9 mouse cellular contexts compared by ENCODE assay signal in the genomic region with DNA sequence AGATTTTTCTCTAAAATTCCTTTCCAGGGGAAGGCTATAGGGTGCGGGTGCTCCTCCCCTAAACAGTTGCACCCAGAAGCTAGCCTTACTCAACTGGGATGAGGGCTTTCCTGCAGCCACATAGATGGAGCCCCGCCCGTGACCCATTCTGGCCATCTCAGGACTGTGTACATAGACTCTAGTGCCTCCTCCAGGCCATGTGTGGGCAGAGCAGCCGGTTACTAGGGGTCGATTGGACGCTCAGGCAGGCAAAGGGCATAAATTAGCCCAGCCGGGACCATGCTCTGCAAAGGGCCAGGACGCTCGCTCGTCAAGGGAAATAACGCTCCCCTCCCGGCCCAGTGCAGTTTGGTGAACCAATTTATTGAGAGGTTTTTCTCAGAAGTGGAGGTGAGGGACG. TPM values are rescaled to one million over a fixed set of nuclear protein-coding genes. Genes with fewer than 3 reads are reported as not detected.
DNase-seq lines count a peak whose midpoint lies in the region; ATAC-seq and TF ChIP-seq lines count a peak whose summit lies in the region.
"Had no signal": no experiment of that assay in that cellular context is flagged by ENCODE, and none has a peak within 500 bp of the region (broad histone marks: within the 10 kb centered on the region; RNA-seq: fewer than 3 reads in every experiment).

No protein-coding gene starts in this region.

- ATAC-seq in kidney, postnatal 0 days (replicated peaks; ENCODE audit: low FRiP score, low read depth): peak; percentile 50; the same call in 1 of the 2 replicates
- no peak for ATAC-seq in embryonic facial prominence, embryonic 11.5 days (replicated peaks; ENCODE audit: insufficient number of reproducible peaks, low FRiP score, low TSS enrichment, low read depth)

- H3K4me1 ChIP-seq in kidney, postnatal 0 days (replicated peaks; ENCODE audit: insufficient read depth, low read length): 0 out of 2 replicates have a peak, but pooled peaks cover 4% of the 10 kb centered on the region
- peaks cover 78% of the 10 kb centered on the region for H3K4me1 ChIP-seq in E14TG2a.4 (replicated peaks; ENCODE audit: low read depth, low read length)
- no peaks in the 10 kb centered on the region for H3K4me1 ChIP-seq in embryonic facial prominence, embryonic 11.5 days (ENCODE audit: control insufficient read depth, insufficient read depth, low read length)

- DNase-seq in cerebellum, postnatal 10 days: peak; percentile 74 to 80
- no peak for DNase-seq in cerebellum, adult 11 months
- peak; percentile 56 for DNase-seq in kidney, postnatal 0 days (ENCODE audit: low spot score)
- DNase-seq in kidney, postnatal 14 days: no peak
- DNase-seq in embryonic facial prominence, embryonic 11.5 days (ENCODE audit: low spot score): peak; percentile 30
- no peak for DNase-seq in right cerebral cortex, adult 2 months (ENCODE audit: low spot score in 2 of 2)
- no peak for DNase-seq in thymus, postnatal 10 days (ENCODE audit: low spot score in 2 of 2)

- H3K27ac ChIP-seq in kidney, postnatal 0 days: no peak overlapping the region
- no peak overlapping the region for H3K27ac ChIP-seq in embryonic facial prominence, embryonic 11.5 days (replicated peaks; ENCODE audit: low read depth, low read length)

- no peak overlapping the region for H3K9ac ChIP-seq in kidney, postnatal 0 days (ENCODE audit: low read depth, low read length)
- no peak overlapping the region for H3K9ac ChIP-seq in embryonic facial prominence, embryonic 11.5 days (replicated peaks; ENCODE audit: low read length)

- WGBS in kidney, postnatal 0 days: 13% methylated on average over 13 of the region's 13 CpGs
- 11% methylated on average over 13 of the region's 13 CpGs for WGBS in embryonic facial prominence, embryonic 11.5 days

- no peaks in the 10 kb centered on the region for H3K9me3 ChIP-seq in kidney, postnatal 0 days (replicated peaks; ENCODE audit: low read length)
- no peaks in the 10 kb centered on the region for H3K9me3 ChIP-seq in E14TG2a.4 (ENCODE audit: low read length)
- no peaks in the 10 kb centered on the region for H3K9me3 ChIP-seq in embryonic facial prominence, embryonic 11.5 days (replicated peaks; ENCODE audit: control insufficient read depth, low read length)

- no peak overlapping the region for H3K4me3 ChIP-seq in kidney, postnatal 0 days (replicated peaks; ENCODE audit: low read depth, low read length)
- peak overlapping the region; percentile 81 for H3K4me3 ChIP-seq in E14TG2a.4 (replicated peaks; ENCODE audit: low read length)
- H3K4me3 ChIP-seq in embryonic facial prominence, embryonic 11.5 days (ENCODE audit: low read depth, low read length): no peak overlapping the region; the same call in 1 of the 2 replicates

- peaks cover 20% of the 10 kb centered on the region for H3K27me3 ChIP-seq in kidney, postnatal 0 days (ENCODE audit: insufficient read depth, low read length)
- peaks cover 6% of the 10 kb centered on the region; the same call in 1 of the 2 replicates for H3K27me3 ChIP-seq in E14TG2a.4 (ENCODE audit: insufficient read depth, low read length)
- H3K27me3 ChIP-seq in embryonic facial prominence, embryonic 11.5 days (ENCODE audit: control insufficient read depth, insufficient read depth, low read length): peaks cover 31% of the 10 kb centered on the region

- H3K36me3 ChIP-seq in kidney, postnatal 0 days (ENCODE audit: insufficient read depth, low read length): no peaks in the 10 kb centered on the region
- H3K36me3 ChIP-seq in E14TG2a.4 (ENCODE audit: insufficient read depth, low read length): peaks cover 8% of the 10 kb centered on the region
- H3K36me3 ChIP-seq in embryonic facial prominence, embryonic 11.5 days (replicated peaks; ENCODE audit: control insufficient read depth, insufficient read depth, low read depth, low read length): no peaks in the 10 kb centered on the region

- no peak overlapping the region for H3K4me2 ChIP-seq in kidney, postnatal 0 days (ENCODE audit: low read length)
- H3K4me2 ChIP-seq in embryonic facial prominence, embryonic 11.5 days (ENCODE audit: low read depth, low read length): no peak overlapping the region

- TF ChIP-seq CTCF in kidney, postnatal 0 days (IDR thresholded peaks at IDR 0.05; ENCODE audit: low read depth): peak; percentile 51; the same call in 1 of the 2 replicates
- TF ChIP-seq CTCF in E14TG2a.4 (conservative IDR thresholded peaks at IDR 0.05; ENCODE audit: low read length): peak; percentile 41; the same call in 1 of the 2 replicates

RNA-seq across cellular contexts. Expression of gene Aym1, which starts 8.5 kb away (rescaled TPM):
- not detected in 2 replicates for polyA plus RNA-seq in kidney, postnatal 0 days (2015; fragmentation: Nextera tagmentation; extraction: Ambion mirVana)
- polyA plus RNA-seq in embryonic facial prominence, embryonic 11.5 days (2014; fragmentation: Nextera tagmentation; extraction: Ambion mirVana): not detected in 2 replicates
- polyA plus RNA-seq: lung, embryonic 16.5 days had no signal

RNA-seq across cellular contexts. Expression of gene Sgsm1, which starts 38.0 kb away (rescaled TPM):
- polyA plus RNA-seq in kidney, postnatal 0 days (2015; fragmentation: Nextera tagmentation; extraction: Ambion mirVana): 3.4 and 3.7 TPM in 2 replicates
- 6.8 and 7.4 TPM in 2 replicates for polyA plus RNA-seq in embryonic facial prominence, embryonic 11.5 days (2014; fragmentation: Nextera tagmentation; extraction: Ambion mirVana)

Comparison
In these comparisons a context has a peak if more than half of its experiments do, and no peak if none do; other contexts are left out.
1. DNase-seq: peak in cerebellum, postnatal 10 days (2 of 2), kidney, postnatal 0 days (single experiment) and embryonic facial prominence, embryonic 11.5 days (single experiment); none in cerebellum, adult 11 months (single experiment), kidney, postnatal 14 days (single experiment), right cerebral cortex, adult 2 months (0 of 2) and thymus, postnatal 10 days (0 of 2).